Mouse (Mus musculus) spleen, postnatal 4 days (tissue): ENCODE data around the gene Gpn1.

Source experiments
- DNase-seq, 2 experiments: peaks; one replicate each; pipeline ENCODE4 v3.0.0; 2022; ENCODE audit warnings: low spot score in 2 of 2

The Gpn1 gene

DNA sequence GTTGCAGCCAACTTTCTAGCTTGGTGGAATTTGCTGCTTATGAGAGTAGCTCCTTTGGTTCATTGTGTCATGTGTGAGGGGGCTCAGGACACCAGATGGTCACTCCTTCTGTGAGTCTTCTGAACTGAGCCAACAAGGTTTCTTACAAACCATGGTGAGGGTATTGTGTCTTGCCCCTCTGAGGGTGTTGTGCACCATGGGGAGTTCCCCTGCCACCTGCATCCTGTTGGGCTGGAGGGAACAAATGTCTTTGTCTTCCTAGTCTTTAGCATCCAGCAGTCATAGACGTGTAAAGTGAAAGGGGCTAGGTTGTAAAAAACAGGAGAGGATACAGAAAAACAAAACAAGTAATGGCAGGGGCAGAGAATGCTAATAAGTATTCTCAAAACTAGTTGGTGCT is 64.9 kb downstream of the Gpn1 start:
- no peak for DNase-seq

DNA sequence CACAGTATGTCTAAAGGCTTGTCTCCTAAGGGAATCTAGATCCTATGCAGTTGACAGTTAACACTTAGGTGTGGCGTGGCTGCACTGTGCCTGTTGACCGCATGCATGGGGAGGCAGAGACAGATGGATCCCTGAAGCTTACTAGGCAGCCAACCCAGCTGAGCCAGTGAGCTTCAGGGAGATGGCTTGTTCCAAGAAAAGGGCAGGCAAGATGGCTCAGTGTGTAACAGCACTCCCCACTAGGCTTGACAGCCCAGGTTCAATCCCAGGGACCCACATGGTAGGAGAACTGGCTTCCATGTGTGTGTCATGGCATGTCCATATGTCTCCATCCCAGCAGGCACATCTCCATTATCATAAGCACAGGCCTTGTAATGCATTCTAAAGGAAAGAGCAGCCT is 65.8 kb downstream of the Gpn1 start:
- no peak for DNase-seq

DNA sequence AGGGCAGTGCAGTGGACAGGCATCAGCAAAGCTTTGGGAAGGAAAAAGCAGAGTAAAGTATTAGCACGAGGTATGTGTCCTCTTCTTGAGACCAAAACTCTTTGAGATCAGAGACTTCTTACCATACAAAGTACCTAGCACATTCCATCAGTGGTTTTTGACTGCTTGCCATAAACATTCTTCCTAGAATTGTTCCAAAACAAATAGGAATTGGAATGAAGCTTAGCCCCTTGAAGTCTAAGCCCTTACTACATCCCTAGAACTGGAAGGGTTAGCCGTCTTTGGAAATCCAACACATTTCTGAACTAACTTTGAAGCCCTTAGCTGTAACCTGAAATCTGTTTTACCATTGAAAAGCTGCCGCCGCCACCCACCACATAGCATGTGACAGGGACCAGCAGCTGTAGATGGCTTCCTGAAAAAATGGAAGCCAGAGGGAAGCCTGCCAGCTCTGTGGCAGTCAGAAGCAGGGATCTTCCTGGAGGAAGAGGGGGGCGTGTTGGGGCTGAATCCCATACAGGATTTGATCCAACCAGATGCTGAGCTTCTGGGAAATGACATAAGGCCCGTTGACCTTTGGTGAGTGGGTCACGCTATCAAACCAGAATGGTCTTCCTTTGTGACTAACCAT is 67.6 kb downstream of the Gpn1 start:
- no peak for DNase-seq
